Mouse (Mus musculus): ENCODE measurements around the gene Stub1.

DNA sequence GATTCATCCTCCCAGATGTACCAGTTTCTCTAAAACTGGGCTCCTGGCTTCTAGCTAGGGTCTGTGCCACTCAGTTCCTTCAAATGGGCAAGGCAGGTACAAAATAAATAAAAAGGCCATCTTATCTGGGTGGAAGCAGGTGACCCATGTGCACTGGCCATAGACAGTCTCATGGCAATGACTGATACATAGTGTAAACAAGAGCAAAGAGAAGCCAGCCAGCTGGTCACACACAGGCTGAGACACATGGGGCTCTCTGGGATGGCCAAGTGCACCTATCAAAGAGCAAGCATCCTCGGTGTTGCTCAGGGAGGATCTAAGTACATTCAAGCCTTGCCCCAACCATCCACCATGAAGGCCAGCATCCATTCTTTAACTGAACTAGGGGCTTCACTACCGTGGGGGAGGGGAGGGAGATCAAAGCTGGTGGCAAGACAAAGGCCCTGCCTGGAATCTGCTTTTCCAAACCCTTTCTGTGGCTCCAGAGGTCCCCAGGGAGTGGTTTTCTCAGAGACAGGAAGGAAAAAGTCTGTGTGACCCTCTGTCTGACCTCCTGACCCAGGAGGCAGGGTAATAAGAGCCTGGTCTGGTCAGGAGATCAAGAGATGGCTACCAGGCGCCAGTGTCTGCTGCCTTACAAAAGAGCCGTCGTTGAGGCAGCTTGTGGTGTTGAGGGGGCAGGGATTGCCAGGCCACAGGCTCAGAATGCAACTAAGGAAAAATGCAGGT lies 47.9 kb upstream of the Stub1 start:
- TF ChIP-seq CTCF (IDR thresholded peaks at IDR 0.05; ENCODE audit: low read depth) (no peak), EP300 (IDR thresholded peaks at IDR 0.05; ENCODE audit: low read depth) (no peak)
